Mouse (Mus musculus): Measurements from ENCODE around the gene Cox20. TPM values are rescaled to one million over a fixed set of nuclear protein-coding genes. Genes with fewer than 3 reads are reported as not detected.
A peak's percentile ranks its signal among the peaks of the same experiment; 100 is the strongest.

Gene Cox20
- total RNA-seq, 1 experiment = 18.2 TPM

DNA sequence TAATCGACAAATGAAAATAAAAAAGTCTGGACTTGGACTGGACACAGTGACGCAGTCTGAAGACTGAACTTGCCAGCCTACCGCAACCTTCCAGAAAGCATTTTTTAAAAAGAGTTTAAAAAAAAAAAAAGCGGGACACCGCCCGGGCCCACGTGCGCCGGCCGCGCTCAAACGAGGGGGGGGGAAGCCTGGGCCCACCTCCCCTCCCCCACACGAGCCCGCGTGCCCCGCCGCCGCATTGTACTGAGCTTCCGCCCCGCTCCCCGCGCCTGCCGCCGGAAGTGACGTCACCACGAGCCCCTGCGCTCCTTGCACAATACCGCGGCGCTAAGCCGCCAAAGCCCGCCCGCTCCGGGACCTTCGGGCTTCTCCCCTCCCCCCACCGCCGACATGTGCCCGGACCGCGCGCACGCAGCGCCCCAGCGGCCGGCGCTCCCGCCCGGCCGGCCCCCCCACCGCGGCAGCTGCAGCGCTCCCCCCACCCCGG lies 17.4 kb downstream of the Cox20 start:
- in situ Hi-C loops (cut with MboI; ENCODE audit: low sequenced_read_pairs in 2 of 2, unreplicated experiment in 2 of 2) = loop anchor here in 1 of 2 experiments (25.0 kb wide), 1 partner anchor 1426 kb away; no protein-coding TSS in a partner anchor
- H3K4me3 ChIP-seq (ENCODE audit: insufficient read depth in 1 of 2, low read depth in 1 of 2, low read length in 2 of 2, poor library complexity in 1 of 2, severe bottlenecking in 1 of 2) = peak overlapping the region; percentile 87 to 92
- peak; percentile 79 for DNase-seq (ENCODE audit: low read depth, low spot score)
- H3K9me3 ChIP-seq (ENCODE audit: control insufficient read depth, insufficient read depth, low read depth, low read length) = no peaks in the 10 kb centered on the region
- H3K9ac ChIP-seq (ENCODE audit: insufficient read depth, low read depth, low read length, poor library complexity, severe bottlenecking) = peak overlapping the region; percentile 96
- peaks cover 36% of the 10 kb centered on the region for H3K36me3 ChIP-seq (ENCODE audit: control insufficient read depth, insufficient read depth, low read length, poor library complexity, severe bottlenecking)
- TF ChIP-seq HCFC1 (IDR thresholded peaks at IDR 0.05; ENCODE audit: borderline replicate concordance, insufficient read depth, low read length) = 0 out of 2 replicates have a peak, but pooled peaks have one; percentile 24
- peak; percentile 77 for TF ChIP-seq ZNF384 (IDR thresholded peaks at IDR 0.05; ENCODE audit: low read depth, low read length)
- TF ChIP-seq MAFK (IDR thresholded peaks at IDR 0.05; ENCODE audit: insufficient read depth, low read depth, low read length) = no peak
- peak overlapping the region; percentile 99 for H3K27ac ChIP-seq (ENCODE audit: insufficient read depth, low read depth, low read length, poor library complexity, severe bottlenecking)
- H3K4me1 ChIP-seq (ENCODE audit: control insufficient read depth in 2 of 2, insufficient read depth in 2 of 2, low read length in 2 of 2, poor library complexity in 1 of 2) = peaks cover 0 to 4% of the 10 kb centered on the region in 2 experiments; a peak in 1 of 4 replicates

DNA sequence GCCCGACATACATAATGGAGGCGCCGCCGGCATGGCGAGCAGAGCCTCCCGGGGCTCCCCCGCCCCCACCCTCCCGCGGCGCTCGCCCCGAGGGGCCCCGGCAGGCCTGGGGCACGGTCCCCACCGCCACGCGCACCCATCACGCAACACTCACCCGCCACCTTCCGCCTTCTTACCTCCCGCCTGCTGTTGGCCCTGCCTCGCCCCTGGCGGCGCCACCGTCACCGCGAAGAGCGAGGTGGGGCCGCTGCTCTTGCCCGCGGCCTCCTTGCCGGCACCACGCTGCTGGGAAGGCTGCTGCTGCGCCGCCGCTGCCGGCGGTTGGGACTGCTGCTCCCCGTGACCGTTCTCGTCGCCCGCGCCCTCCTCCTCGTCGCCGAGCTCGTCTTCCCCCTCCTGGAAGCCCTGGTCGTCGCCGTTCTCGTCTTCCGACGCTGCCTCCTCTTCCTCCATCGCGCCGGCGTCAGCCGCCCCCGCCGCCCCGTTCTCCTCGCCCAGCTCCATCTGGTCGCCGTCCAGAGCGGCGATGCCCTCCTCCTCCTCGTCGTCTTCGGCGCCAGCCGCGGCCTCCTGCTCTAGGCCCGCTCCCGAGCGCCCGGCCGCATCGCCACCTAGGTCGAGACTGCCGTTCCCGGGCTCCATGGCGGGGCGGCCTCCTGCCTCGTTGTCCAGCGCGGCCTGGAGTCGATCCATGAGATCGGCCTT lies 18.0 kb downstream of the Cox20 start:
- in situ Hi-C loops (cut with MboI; ENCODE audit: low sequenced_read_pairs in 2 of 2, unreplicated experiment in 2 of 2) = loop anchor here in 1 of 2 experiments (25.0 kb wide), 1 partner anchor 1425 kb away; no protein-coding TSS in a partner anchor
- H3K4me1 ChIP-seq (ENCODE audit: control insufficient read depth in 2 of 2, insufficient read depth in 2 of 2, low read length in 2 of 2, poor library complexity in 1 of 2) = peaks cover 0 to 4% of the 10 kb centered on the region in 2 experiments; a peak in 1 of 4 replicates
- TF ChIP-seq ZNF384 (IDR thresholded peaks at IDR 0.05; ENCODE audit: low read depth, low read length) = no peak
- TF ChIP-seq CHD2 (IDR thresholded peaks at IDR 0.05; ENCODE audit: low read depth, low read length) = no peak; the same call in 1 of the 2 replicates
- TF ChIP-seq ZC3H11A (IDR thresholded peaks at IDR 0.05; ENCODE audit: borderline replicate concordance, low read depth, low read length) = no peak
- no peak for TF ChIP-seq MAFK (IDR thresholded peaks at IDR 0.05; ENCODE audit: insufficient read depth, low read depth, low read length)
- TF ChIP-seq HCFC1 (IDR thresholded peaks at IDR 0.05; ENCODE audit: borderline replicate concordance, insufficient read depth, low read length) = no peak
- peak overlapping the region; percentile 99 for H3K27ac ChIP-seq (ENCODE audit: insufficient read depth, low read depth, low read length, poor library complexity, severe bottlenecking)
- H3K4me3 ChIP-seq (ENCODE audit: insufficient read depth in 1 of 2, low read depth in 1 of 2, low read length in 2 of 2, poor library complexity in 1 of 2, severe bottlenecking in 1 of 2) = peak overlapping the region; percentile 87 to 92
- peaks cover 31% of the 10 kb centered on the region for H3K36me3 ChIP-seq (ENCODE audit: control insufficient read depth, insufficient read depth, low read length, poor library complexity, severe bottlenecking)
- no peaks in the 10 kb centered on the region for H3K9me3 ChIP-seq (ENCODE audit: control insufficient read depth, insufficient read depth, low read depth, low read length)
- H3K9ac ChIP-seq (ENCODE audit: insufficient read depth, low read depth, low read length, poor library complexity, severe bottlenecking) = peak overlapping the region; percentile 96
- no peak for DNase-seq (ENCODE audit: low read depth, low spot score)

DNA sequence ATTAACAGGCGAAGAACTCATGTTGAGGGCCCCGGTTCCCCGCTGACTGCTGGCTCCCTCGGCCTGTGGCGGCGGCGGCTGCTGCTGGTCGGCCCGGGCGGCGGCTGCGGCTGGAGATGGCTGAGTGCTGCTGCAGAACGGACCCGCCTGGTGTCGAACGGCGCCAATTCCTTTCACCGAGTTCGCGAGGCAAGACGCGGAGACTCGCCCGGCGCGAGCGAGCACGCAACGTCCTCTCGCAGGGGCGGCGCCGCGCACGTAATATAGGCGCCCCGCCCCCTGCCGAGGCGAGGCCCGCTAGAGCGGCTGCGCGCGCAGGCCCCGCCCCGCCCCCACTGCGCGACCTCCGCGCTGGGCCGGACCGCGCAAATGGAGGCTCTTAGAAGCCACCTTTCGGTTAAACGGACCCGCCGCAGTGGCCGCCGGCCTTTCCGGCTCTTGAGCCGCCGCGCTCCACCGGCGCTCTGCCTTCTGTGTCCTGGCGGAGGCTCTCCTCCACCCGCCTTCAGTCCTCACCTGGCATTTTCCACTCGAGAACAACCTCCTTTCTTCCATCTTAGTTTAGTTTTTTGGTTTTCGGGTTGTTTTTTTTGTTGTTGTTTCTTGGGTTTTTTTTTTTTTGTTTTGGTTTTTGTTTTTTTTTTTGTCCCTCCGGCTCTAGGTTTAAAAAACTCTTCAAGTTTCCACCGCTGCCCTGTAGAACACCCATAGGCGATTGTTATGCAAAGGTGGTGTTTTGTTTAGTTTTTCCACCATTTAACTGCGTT lies 18.8 kb downstream of the Cox20 start, which contains the start of gene Hnrnpu:
TSS of gene Hnrnpu (minus strand) at position 247 of the 767 bp plus-strand sequence.
- Histone ChIP-seq H3K9ac (ENCODE audit: insufficient read depth, low read depth, low read length, poor library complexity, severe bottlenecking) (peak within 1 kb of the TSS; percentile 96), H3K27ac (ENCODE audit: insufficient read depth, low read depth, low read length, poor library complexity, severe bottlenecking) (peak within 1 kb of the TSS; percentile 99), H3K4me1 (ENCODE audit: control insufficient read depth in 2 of 2, insufficient read depth in 2 of 2, low read length in 2 of 2, poor library complexity in 1 of 2) (peaks cover 0 to 4% of the 10 kb centered on the region in 2 experiments; a peak in 1 of 4 replicates), H3K4me3 (ENCODE audit: insufficient read depth in 1 of 2, low read depth in 1 of 2, low read length in 2 of 2, poor library complexity in 1 of 2, severe bottlenecking in 1 of 2) (peak within 1 kb of the TSS; percentile 87 to 92), H3K36me3 (ENCODE audit: control insufficient read depth, insufficient read depth, low read length, poor library complexity, severe bottlenecking) (peaks cover 24% of the 10 kb centered on the region), H3K9me3 (ENCODE audit: control insufficient read depth, insufficient read depth, low read depth, low read length) (no peaks in the 10 kb centered on the region)
- in situ Hi-C loops (cut with MboI; ENCODE audit: low sequenced_read_pairs in 2 of 2, unreplicated experiment in 2 of 2) = loop anchor here in 1 of 2 experiments (25.0 kb wide), 1 partner anchor 1425 kb away; no protein-coding TSS in a partner anchor
- DNase-seq (ENCODE audit: low read depth, low spot score) = peak; percentile 81
- TF ChIP-seq HCFC1 (IDR thresholded peaks at IDR 0.05; ENCODE audit: borderline replicate concordance, insufficient read depth, low read length) (0 out of 2 replicates have a peak, but pooled peaks have one; percentile 26), ZC3H11A (IDR thresholded peaks at IDR 0.05; ENCODE audit: borderline replicate concordance, low read depth, low read length) (no peak), ZNF384 (IDR thresholded peaks at IDR 0.05; ENCODE audit: low read depth, low read length) (peak; percentile 83), CHD2 (IDR thresholded peaks at IDR 0.05; ENCODE audit: low read depth, low read length) (peak; percentile 37; the same call in 1 of the 2 replicates)

DNA sequence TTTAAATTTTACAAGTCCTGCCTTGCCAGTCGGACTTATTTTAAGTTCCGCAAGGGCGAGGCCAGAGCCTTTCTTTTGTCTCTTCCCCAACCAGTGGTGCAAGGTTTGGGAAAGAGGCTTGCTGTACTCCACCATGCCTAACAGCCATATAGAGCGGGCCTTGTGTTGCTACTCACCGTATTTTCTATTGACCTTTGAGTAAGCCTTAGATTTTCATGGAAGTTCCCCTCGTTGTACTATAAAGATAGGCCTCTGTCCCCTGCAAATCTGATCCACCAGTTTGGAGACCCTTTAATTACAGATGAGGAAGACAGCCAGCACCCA lies 19.4 kb downstream of the Cox20 start:
- H3K9ac ChIP-seq (ENCODE audit: insufficient read depth, low read depth, low read length, poor library complexity, severe bottlenecking) = peak overlapping the region; percentile 78
- H3K4me3 ChIP-seq (ENCODE audit: insufficient read depth in 1 of 2, low read depth in 1 of 2, low read length in 2 of 2, poor library complexity in 1 of 2, severe bottlenecking in 1 of 2) = peak overlapping the region; percentile 71 to 84
- TF ChIP-seq MAFK (IDR thresholded peaks at IDR 0.05; ENCODE audit: insufficient read depth, low read depth, low read length) (no peak), ZC3H11A (IDR thresholded peaks at IDR 0.05; ENCODE audit: borderline replicate concordance, low read depth, low read length) (no peak), ZNF384 (IDR thresholded peaks at IDR 0.05; ENCODE audit: low read depth, low read length) (no peak), HCFC1 (IDR thresholded peaks at IDR 0.05; ENCODE audit: borderline replicate concordance, insufficient read depth, low read length) (no peak), CHD2 (IDR thresholded peaks at IDR 0.05; ENCODE audit: low read depth, low read length) (no peak)
- no peak for DNase-seq (ENCODE audit: low read depth, low spot score)
- H3K27ac ChIP-seq (ENCODE audit: insufficient read depth, low read depth, low read length, poor library complexity, severe bottlenecking) = peak overlapping the region; percentile 98
- no peaks in the 10 kb centered on the region for H3K9me3 ChIP-seq (ENCODE audit: control insufficient read depth, insufficient read depth, low read depth, low read length)
- in situ Hi-C loops (cut with MboI; ENCODE audit: low sequenced_read_pairs in 2 of 2, unreplicated experiment in 2 of 2) = loop anchor here in 1 of 2 experiments (25.0 kb wide), 1 partner anchor 1424 kb away; no protein-coding TSS in a partner anchor
- H3K4me1 ChIP-seq (ENCODE audit: control insufficient read depth in 2 of 2, insufficient read depth in 2 of 2, low read length in 2 of 2, poor library complexity in 1 of 2) = 0 out of 4 replicates have a peak, but pooled peaks cover 0 to 2% of the 10 kb centered on the region in 2 experiments
- peaks cover 18% of the 10 kb centered on the region for H3K36me3 ChIP-seq (ENCODE audit: control insufficient read depth, insufficient read depth, low read length, poor library complexity, severe bottlenecking)
